Mouse (Mus musculus) brain, adult 10 weeks (tissue): Measurements from ENCODE around the gene Mis18a. TPM values are rescaled to one million over a fixed set of nuclear protein-coding genes. Genes with fewer than 3 reads are reported as not detected.

Experiments
- polyA plus RNA-seq: library from polyadenylated mRNA; stranded (reverse); fragments of 350-450 nt; fragmentation: Illumina TruSeq; extraction: RNeasy Lipid Tissue Mini Kit (QIAGEN cat#74804); gene quantifications from one replicate; pipeline ENCODE4 v1.2.3, GENCODE M21; 2015; ENCODE audit warnings: low read depth, low replicate concordance

Gene Mis18a
- 8.4 TPM for polyA plus RNA-seq

DNA sequence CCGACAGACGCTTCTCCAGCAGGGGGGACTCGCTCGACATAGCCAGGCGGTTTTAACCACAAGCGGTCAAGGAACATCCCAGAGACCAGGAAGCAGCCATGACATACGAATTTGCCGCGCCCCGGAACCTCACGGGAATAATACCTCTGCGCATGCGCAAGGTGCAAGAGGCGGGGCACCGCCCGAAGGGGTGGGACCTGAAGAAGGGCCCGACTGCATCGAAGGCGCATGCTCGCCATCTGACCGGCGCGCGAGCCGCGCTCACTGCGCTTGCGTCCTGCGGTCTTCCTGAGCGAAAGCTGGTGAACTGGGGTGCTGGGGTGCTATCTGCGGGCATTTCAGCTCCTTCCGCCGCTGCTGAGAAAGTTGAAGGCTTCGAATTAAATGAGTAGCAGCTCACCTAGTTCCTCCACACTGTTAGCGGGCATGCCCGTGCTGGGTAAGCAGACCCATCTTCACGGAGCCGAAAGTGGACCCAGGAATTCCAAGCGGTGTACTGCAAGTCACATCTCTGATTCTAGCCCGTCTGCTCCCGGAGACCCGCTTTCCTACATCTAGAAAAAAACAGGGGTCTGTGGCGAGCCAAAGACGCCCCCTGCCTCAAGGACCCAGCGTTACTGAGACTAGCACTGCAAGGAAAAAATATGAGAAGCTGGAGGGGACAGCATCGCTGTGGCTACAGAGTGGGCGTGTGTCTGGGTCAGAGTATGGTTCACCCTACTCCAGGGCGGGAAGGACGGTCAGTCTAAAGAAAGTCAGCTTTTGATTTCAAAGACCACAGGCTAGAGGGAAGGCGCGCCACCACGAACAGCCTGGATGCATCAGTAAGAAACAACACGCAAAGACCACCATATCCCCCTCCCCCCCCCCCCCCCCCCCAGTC is at the start of gene Mis18a:
Mis18a (minus strand) TSS at position 172 of the 883 bp plus-strand sequence.

DNA sequence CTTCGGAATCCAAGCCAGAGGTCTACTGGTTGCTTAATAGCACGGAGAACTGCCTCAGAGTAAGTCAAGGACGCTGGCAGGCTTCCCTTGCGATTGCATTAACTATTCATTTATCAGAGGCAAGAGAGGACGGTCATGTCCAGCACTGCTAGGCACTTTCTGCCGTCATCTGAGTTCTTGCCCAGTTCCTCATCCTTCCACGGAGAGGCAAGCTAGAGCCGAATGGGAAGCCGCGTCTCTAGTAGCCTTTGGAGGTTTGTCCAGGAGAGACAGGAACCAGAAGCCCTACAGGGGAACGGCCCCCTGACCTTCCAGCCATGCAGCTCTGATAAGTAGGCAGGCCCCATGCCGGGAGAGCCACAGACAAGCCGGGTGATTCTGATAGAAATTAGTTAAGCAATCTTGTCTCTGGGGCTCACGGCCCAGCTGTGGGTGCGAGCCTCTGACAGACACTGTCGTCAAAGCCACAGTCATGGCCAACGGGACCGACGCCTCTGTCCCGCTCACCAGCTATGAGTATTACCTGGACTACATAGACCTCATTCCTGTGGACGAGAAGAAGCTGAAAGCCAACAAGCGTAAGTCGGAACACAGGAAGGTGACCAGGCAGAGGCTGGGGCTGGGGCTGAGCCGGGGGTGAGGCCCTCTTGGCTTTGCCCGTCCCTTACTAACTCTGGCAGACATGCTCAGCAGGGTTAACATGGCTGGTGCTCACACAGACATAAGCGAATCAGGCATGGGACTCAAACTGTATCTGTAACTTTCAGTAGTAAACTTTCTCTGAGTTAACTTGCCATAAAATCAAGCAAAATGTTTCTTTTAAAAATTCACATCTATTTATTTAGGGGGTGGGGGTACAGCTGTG is 11.1 kb upstream of the Mis18a start, which contains the start of gene Mrap:
Mrap (plus strand) TSS at position 116 of the 865 bp plus-strand sequence.

Other genes starting within 250 kb of the Mis18a start
- 1.7 TPM for gene Mrap, start 10.8 kb upstream of the Mis18a start, polyA plus RNA-seq
- 5.2 TPM for gene Urb1, start 83.0 kb upstream of the Mis18a start, polyA plus RNA-seq
- 1.5 TPM for gene Eva1c, start 99.3 kb upstream of the Mis18a start, polyA plus RNA-seq
- 53.7 TPM for gene Cfap298, start 207.7 kb upstream of the Mis18a start, polyA plus RNA-seq